Mouse (Mus musculus): Measurements from ENCODE around the gene Eif3k.

DNA sequence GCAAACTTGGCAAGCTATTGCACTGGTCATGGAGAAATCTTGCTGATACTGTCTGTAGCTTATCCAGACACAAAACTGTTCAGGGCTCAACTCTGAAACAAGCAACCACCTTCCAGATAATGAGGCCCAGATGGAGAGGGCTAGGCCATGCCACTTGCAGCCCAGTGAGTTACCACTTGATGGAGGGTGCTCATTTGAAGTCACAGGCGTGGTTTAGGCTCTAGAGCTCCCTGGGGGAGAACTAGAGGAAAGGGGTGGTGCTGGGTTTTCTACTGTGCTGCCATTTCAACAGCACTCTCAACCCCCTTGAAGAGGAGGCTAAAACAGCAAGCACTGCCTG lies 35.4 kb downstream of the Eif3k start:
- no peak for TF ChIP-seq MAFK (IDR thresholded peaks at IDR 0.05; ENCODE audit: insufficient read depth, low read depth, low read length)
- TF ChIP-seq CHD2 (IDR thresholded peaks at IDR 0.05; ENCODE audit: low read depth, low read length): no peak
- no peak for TF ChIP-seq ZC3H11A (IDR thresholded peaks at IDR 0.05; ENCODE audit: borderline replicate concordance, low read depth, low read length)
- no peak for TF ChIP-seq ZNF384 (IDR thresholded peaks at IDR 0.05; ENCODE audit: low read depth, low read length)
- no peak for TF ChIP-seq HCFC1 (IDR thresholded peaks at IDR 0.05; ENCODE audit: borderline replicate concordance, insufficient read depth, low read length)

Data from ES-E14 (cell line).